In genomic region chr13:19395688-19396354, GRCm38 (mm10) we compare ENCODE assay signal across 8 mouse cellular contexts. TPM values are rescaled to one million over a fixed set of nuclear protein-coding genes. Genes with fewer than 3 reads are reported as not detected.
A peak's percentile ranks its signal among the peaks of the same experiment; 100 is the strongest.
DNase-seq lines count a peak whose midpoint lies in the region; ATAC-seq lines count a peak whose summit lies in the region.

Gene Stard3nl (minus strand): TSS chr13:19395795.

- H3K27me3 ChIP-seq in heart, embryonic 10.5 days (ENCODE audit: insufficient read depth, poor library complexity, severe bottlenecking): no peaks in the 10 kb centered on the region
- no peaks in the 10 kb centered on the region for H3K27me3 ChIP-seq in kidney, embryonic 15.5 days

- H3K9ac ChIP-seq in kidney, embryonic 15.5 days: peak within 1 kb of the TSS; percentile 86

- H3K4me3 ChIP-seq in heart, embryonic 10.5 days: peak within 1 kb of the TSS; percentile 97
- H3K4me3 ChIP-seq in kidney, embryonic 15.5 days (replicated peaks): peak within 1 kb of the TSS; percentile 81

- H3K4me1 ChIP-seq in heart, embryonic 10.5 days: peaks cover 15% of the 10 kb centered on the region
- peaks cover 19% of the 10 kb centered on the region for H3K4me1 ChIP-seq in kidney, embryonic 15.5 days

- peak; percentile 99 for DNase-seq in B cell, adult 2 months
- DNase-seq in brain, adult 2 months (ENCODE audit: low read depth, low spot score): peak; percentile 100
- DNase-seq in heart, embryonic 10.5 days (ENCODE audit: low spot score): peak; percentile 99
- peak; percentile 97 for DNase-seq in liver
- peak; percentile 97 to 98 for DNase-seq in spleen, postnatal 4 days (ENCODE audit: low spot score in 2 of 2)

- H3K4me2 ChIP-seq in kidney, embryonic 15.5 days: peak within 1 kb of the TSS; percentile 60

- peak within 1 kb of the TSS; percentile 98 for H3K27ac ChIP-seq in heart, embryonic 10.5 days
- peak within 1 kb of the TSS; percentile 82 for H3K27ac ChIP-seq in kidney, embryonic 15.5 days

- 1% methylated on average over 37 of the region's 37 CpGs for WGBS in heart, embryonic 10.5 days
- 1% methylated on average over 37 of the region's 37 CpGs for WGBS in kidney, embryonic 15.5 days

- H3K36me3 ChIP-seq in heart, embryonic 10.5 days: no peaks in the 10 kb centered on the region
- H3K36me3 ChIP-seq in kidney, embryonic 15.5 days: no peaks in the 10 kb centered on the region

- no peaks in the 10 kb centered on the region for H3K9me3 ChIP-seq in heart, embryonic 10.5 days
- no peaks in the 10 kb centered on the region for H3K9me3 ChIP-seq in kidney, embryonic 15.5 days (replicated peaks)

- ATAC-seq in erythroblast, adult 5-6 weeks (replicated peaks; ENCODE audit: low FRiP score, poor library complexity, severe bottlenecking): peak; percentile 100
- ATAC-seq in kidney, embryonic 15.5 days (replicated peaks; ENCODE audit: low FRiP score): peak; percentile 100
- peak; percentile 100 for ATAC-seq in monocyte, adult 5-6 weeks (replicated peaks; ENCODE audit: insufficient number of reproducible peaks, low FRiP score, low TSS enrichment, poor library complexity, severe bottlenecking)

RNA-seq across cellular contexts. Expression of gene Stard3nl, which starts in this region (rescaled TPM):
- total RNA-seq in erythroblast, adult 5-6 weeks (2015; ENCODE audit: low replicate concordance): 8.6 and 13.0 TPM in 2 replicates
- total RNA-seq in erythroblast, adult 5-6 weeks (2017; ENCODE audit: low replicate concordance): 7.9 and 13.0 TPM in 2 replicates
- polyA plus RNA-seq in heart, embryonic 10.5 days (2016; fragmentation: Nextera tagmentation; extraction: Ambion mirVana): 100 and 105 TPM in 2 replicates
- 103 and 112 TPM in 2 replicates for polyA plus RNA-seq in kidney, embryonic 15.5 days (2015; fragmentation: Nextera tagmentation; extraction: Ambion mirVana)
- 37.5 to 79.8 TPM (median 45.4 TPM) in 3 replicates for total RNA-seq in monocyte, adult 5-6 weeks (2017)

Comparison
In these comparisons a context has a peak if more than half of its experiments do, and no peak if none do; other contexts are left out.
1. Peak in every context shown above with its lines: DNase-seq, ATAC-seq, H3K4me3 ChIP-seq and H3K27ac ChIP-seq.